Mouse (Mus musculus) G1E (cell line): ENCODE results near the gene Medag. TPM values are rescaled to one million over a fixed set of nuclear protein-coding genes. Genes with fewer than 3 reads are reported as not detected.

Source experiments
- ATAC-seq: 2 replicates; pipeline ENCODE4 v1.8.0; 2016; ENCODE audit warnings: mild to moderate bottlenecking; ENCODE audit not compliant: insufficient number of reproducible peaks, poor library complexity, low FRiP score, severe bottlenecking; ENCODE audit errors: extremely low read depth
- DNase-seq: peaks from one replicate; pipeline ENCODE4 v3.0.0; 2012; ENCODE audit warnings: low spot score
- H3K27me3 ChIP-seq: 2 replicates; pipeline ENCODE4 v1.6.1; 2012; ENCODE audit warnings: mild to moderate bottlenecking, low read length, inconsistent platforms; ENCODE audit not compliant: insufficient read depth
- H3K36me3 ChIP-seq: replicated peaks from 2 replicates; pipeline ENCODE3; 2012; ENCODE audit warnings: mild to moderate bottlenecking, inconsistent platforms
- H3K4me1 ChIP-seq: 2 replicates; pipeline ENCODE4 v1.6.1; 2012; ENCODE audit warnings: low read depth, low read length, inconsistent platforms, mixed read lengths; ENCODE audit not compliant: insufficient read depth
- H3K4me3 ChIP-seq: 2 replicates; pipeline ENCODE4 v1.5.1; 2012; ENCODE audit warnings: low read depth, mild to moderate bottlenecking, inconsistent platforms, low read length, moderate library complexity, mixed read lengths
- H3K9me3 ChIP-seq: replicated peaks from 2 replicates; pipeline ENCODE4 v1.6.1; 2012; ENCODE audit warnings: inconsistent platforms
- CTCF ChIP-seq: IDR thresholded peaks from 2 replicates; pipeline ENCODE4 v1.5.1; 2012; ENCODE audit warnings: low read depth, low read length, inconsistent platforms, mixed read lengths
- GATA1 ChIP-seq: IDR thresholded peaks from 2 replicates; pipeline ENCODE4 v1.6.1; 2012; ENCODE audit warnings: borderline replicate concordance, low read length, inconsistent platforms, mixed read lengths
- GATA2 ChIP-seq: IDR thresholded peaks from 2 replicates; pipeline ENCODE4 v1.6.1; 2012; ENCODE audit warnings: low read depth, low read length, inconsistent platforms, borderline replicate concordance
- POLR2AphosphoS5 ChIP-seq: IDR thresholded peaks from 2 replicates; pipeline ENCODE4 v1.6.1; 2012; ENCODE audit warnings: low read depth, low read length, inconsistent platforms; ENCODE audit not compliant: insufficient replicate concordance
- TAL1 ChIP-seq: conservative IDR thresholded peaks from 2 replicates; pipeline ENCODE4 v1.6.1; 2012; ENCODE audit warnings: low read depth, low read length, inconsistent platforms, mixed read lengths
- polyA plus RNA-seq: library from polyadenylated mRNA; stranded (reverse); fragments of >175 nt; gene quantifications from 2 replicates; pipeline ENCODE4 v1.2.3, GENCODE M21; 2012
- total RNA-seq, 2 experiments: library from RNA; stranded (forward) in 1 of 2; stranded (reverse) in 1 of 2; fragments of 200-1000 nt in 1 of 2; fragments of >200 nt in 1 of 2; fragmentation: Nextera tagmentation in 1 of 2; gene quantifications; 2 replicates each; pipeline ENCODE4 v1.2.3; 2014 to 2017

Medag gene
- total and polyA plus RNA-seq, 3 experiments, result 0.11 TPM; not detected in 2

GRCm38 (mm10) chr5:149433618-149434017, 22.1 kb downstream of the Medag start:
- H3K36me3 ChIP-seq, result no peaks in the 10 kb centered on the region
- TF ChIP-seq GATA1 (no peak), POLR2AphosphoS5 (no peak), GATA2 (no peak), TAL1 (no peak), CTCF (no peak)
- H3K9me3 ChIP-seq, result peaks cover 33% of the 10 kb centered on the region
- H3K4me1 ChIP-seq, result no peaks in the 10 kb centered on the region
- no peak for ATAC-seq
- no peak for DNase-seq
- no peak overlapping the region for H3K4me3 ChIP-seq
- no peaks in the 10 kb centered on the region for H3K27me3 ChIP-seq

- ATAC-seq, result no peak
- Histone ChIP-seq H3K36me3 (no peaks in the 10 kb centered on the region), H3K4me3 (no peak overlapping the region), H3K9me3 (peaks cover 31% of the 10 kb centered on the region), H3K27me3 (no peaks in the 10 kb centered on the region), H3K4me1 (no peaks in the 10 kb centered on the region)
- DNase-seq, result no peak
- TF ChIP-seq CTCF, result no peak
- TF ChIP-seq GATA1, result no peak
- no peak for TF ChIP-seq TAL1
- TF ChIP-seq GATA2, result no peak
- no peak for TF ChIP-seq POLR2AphosphoS5
These were observed 22.7 kb downstream of the Medag start for GRCm38 (mm10) chr5:149434141-149434690.

- Histone ChIP-seq H3K36me3 (no peaks in the 10 kb centered on the region), H3K4me3 (no peak overlapping the region), H3K9me3 (peaks cover 40% of the 10 kb centered on the region), H3K27me3 (no peaks in the 10 kb centered on the region), H3K4me1 (no peaks in the 10 kb centered on the region)
- DNase-seq (no peak), ATAC-seq (peak; percentile 68)
- TF ChIP-seq GATA1 (no peak), TAL1 (no peak), CTCF (no peak), POLR2AphosphoS5 (no peak), GATA2 (no peak)
These were observed 25.0 kb downstream of the Medag start for GRCm38 (mm10) chr5:149436541-149436940.

- ATAC-seq (no peak), DNase-seq (no peak)
- H3K9me3 ChIP-seq, result peaks cover 45% of the 10 kb centered on the region
- no peaks in the 10 kb centered on the region for H3K4me1 ChIP-seq
- TF ChIP-seq CTCF, result no peak
- TF ChIP-seq GATA1, result no peak
- no peak for TF ChIP-seq POLR2AphosphoS5
- TF ChIP-seq TAL1, result no peak
- no peak for TF ChIP-seq GATA2
- H3K4me3 ChIP-seq, result no peak overlapping the region
- H3K36me3 ChIP-seq, result no peaks in the 10 kb centered on the region
- no peaks in the 10 kb centered on the region for H3K27me3 ChIP-seq
These were observed 25.6 kb downstream of the Medag start for GRCm38 (mm10) chr5:149437150-149437549.

- DNase-seq (no peak), ATAC-seq (no peak)
- TF ChIP-seq GATA2 (no peak), GATA1 (no peak), POLR2AphosphoS5 (no peak), TAL1 (no peak), CTCF (no peak)
- Histone ChIP-seq H3K4me1 (no peaks in the 10 kb centered on the region), H3K27me3 (no peaks in the 10 kb centered on the region), H3K9me3 (peaks cover 50% of the 10 kb centered on the region), H3K4me3 (no peak within 1 kb of the TSS; the same call in 1 of the 2 replicates), H3K36me3 (no peaks in the 10 kb centered on the region)
These were observed 28.1 kb downstream of the Medag start, which contains the start of gene Tex26 for GRCm38 (mm10) chr5:149439531-149440179. Gene Tex26, plus strand, starts transcription at chr5:149439660.

GRCm38 (mm10) chr5:149440180-149440573, 28.6 kb downstream of the Medag start:
- no peaks in the 10 kb centered on the region for H3K27me3 ChIP-seq
- TF ChIP-seq GATA1 (no peak), CTCF (no peak), TAL1 (no peak), GATA2 (no peak), POLR2AphosphoS5 (no peak)
- H3K4me1 ChIP-seq, result no peaks in the 10 kb centered on the region
- DNase-seq (no peak), ATAC-seq (no peak)
- H3K9me3 ChIP-seq, result peaks cover 50% of the 10 kb centered on the region
- H3K4me3 ChIP-seq, result no peak overlapping the region
- no peaks in the 10 kb centered on the region for H3K36me3 ChIP-seq
